Mouse (Mus musculus): Measurements from ENCODE around the gene Ttyh3. TPM values are rescaled to one million over a fixed set of nuclear protein-coding genes. Genes with fewer than 3 reads are reported as not detected.

The Ttyh3 gene
- 6.9 TPM for polyA plus RNA-seq (2017; shearing (Covaris generic))

DNA sequence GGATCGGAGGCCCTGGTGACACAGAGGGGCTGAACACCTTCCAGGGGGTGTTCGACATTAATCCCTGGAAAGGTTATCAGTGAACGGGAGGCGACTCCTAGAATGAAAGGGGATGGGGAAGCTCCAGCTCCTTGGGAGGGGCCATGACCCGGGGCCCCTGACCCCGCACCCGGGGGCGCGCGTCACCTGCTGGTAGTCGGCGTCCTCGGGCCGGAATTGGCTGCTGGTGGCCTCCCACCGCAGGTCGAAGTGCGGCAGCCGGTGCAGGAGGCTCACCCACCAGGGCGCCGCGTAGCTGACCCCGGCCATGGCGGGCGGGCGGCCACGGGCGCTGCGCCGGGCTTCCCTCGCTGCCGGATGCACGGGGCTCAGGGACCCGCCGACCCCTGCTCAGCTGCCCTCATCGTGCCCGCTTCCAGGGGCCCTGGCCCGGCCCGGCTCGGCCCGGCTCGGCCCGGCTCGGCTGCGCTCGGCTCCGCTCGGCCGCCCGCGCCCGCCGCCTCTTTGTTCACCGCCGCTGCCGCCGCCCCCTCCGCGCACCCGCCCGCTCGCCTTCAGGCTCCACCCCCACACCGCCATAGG, at the start of gene Ttyh3:
Gene Ttyh3 (minus strand): TSS at position 513 of the 582 bp plus-strand sequence.

DNA sequence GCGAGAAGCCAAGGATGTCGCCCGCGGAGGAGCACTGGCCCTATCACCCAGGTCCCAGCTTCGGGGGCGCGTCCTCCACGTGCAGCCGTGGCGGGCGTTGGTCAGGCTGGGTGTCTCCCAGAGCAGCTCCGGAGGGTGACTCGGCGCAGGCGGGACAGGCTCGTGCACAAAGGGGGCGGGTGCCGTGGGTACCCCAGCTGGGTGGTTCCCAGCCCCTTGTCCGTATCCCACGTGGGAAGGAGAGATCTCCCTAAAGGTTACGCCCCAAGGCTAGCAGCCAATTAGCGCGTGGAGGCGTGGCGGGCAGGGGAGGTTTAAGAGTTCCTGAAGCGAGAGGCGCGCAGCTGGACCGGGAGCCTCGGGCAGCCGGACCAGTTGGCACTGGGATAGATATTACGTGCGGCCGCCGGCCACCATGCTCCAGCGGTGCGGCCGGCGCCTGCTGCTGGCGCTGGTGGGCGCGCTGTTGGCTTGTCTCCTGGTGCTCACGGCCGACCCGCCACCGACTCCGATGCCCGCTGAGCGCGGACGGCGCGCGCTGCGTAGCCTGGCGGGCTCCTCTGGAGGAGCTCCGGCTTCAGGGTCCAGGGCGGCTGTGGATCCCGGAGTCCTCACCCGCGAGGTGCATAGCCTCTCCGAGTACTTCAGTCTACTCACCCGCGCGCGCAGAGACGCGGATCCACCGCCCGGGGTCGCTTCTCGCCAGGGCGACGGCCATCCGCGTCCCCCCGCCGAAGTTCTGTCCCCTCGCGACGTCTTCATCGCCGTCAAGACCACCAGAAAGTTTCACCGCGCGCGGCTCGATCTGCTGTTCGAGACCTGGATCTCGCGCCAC, 41.6 kb downstream of the Ttyh3 start, which contains the start of gene Lfng:
Gene Lfng (plus strand): TSS at position 320 of the 835 bp plus-strand sequence.

Other genes with a start within 250 kb of the Ttyh3 start
- gene Eif3b, start 229.7 kb downstream of the Ttyh3 start, polyA plus RNA-seq (2017; shearing (Covaris generic)) = 166 TPM
- not detected for gene Gm4869, start 203.4 kb downstream of the Ttyh3 start, polyA plus RNA-seq (2017; shearing (Covaris generic))
- gene Chst12, start 143.5 kb downstream of the Ttyh3 start, polyA plus RNA-seq (2017; shearing (Covaris generic)) = 10.7 TPM
- gene Grifin, start 84.0 kb downstream of the Ttyh3 start, polyA plus RNA-seq (2017; shearing (Covaris generic)) = 1.3 TPM
- gene Lfng, start 41.7 kb downstream of the Ttyh3 start, polyA plus RNA-seq (2017; shearing (Covaris generic)) = 88.4 TPM
- gene Iqce, start 53.3 kb upstream of the Ttyh3 start, polyA plus RNA-seq (2017; shearing (Covaris generic)) = 29.5 TPM
- gene Brat1, start 56.0 kb upstream of the Ttyh3 start, polyA plus RNA-seq (2017; shearing (Covaris generic)) = 14.3 TPM
- gene Amz1, start 75.1 kb upstream of the Ttyh3 start, polyA plus RNA-seq (2017; shearing (Covaris generic)) = 1.5 TPM
- 21.6 TPM for gene Gna12, start 181.4 kb upstream of the Ttyh3 start, polyA plus RNA-seq (2017; shearing (Covaris generic))